8 mouse cellular contexts compared by ENCODE assay signal in the genomic region with DNA sequence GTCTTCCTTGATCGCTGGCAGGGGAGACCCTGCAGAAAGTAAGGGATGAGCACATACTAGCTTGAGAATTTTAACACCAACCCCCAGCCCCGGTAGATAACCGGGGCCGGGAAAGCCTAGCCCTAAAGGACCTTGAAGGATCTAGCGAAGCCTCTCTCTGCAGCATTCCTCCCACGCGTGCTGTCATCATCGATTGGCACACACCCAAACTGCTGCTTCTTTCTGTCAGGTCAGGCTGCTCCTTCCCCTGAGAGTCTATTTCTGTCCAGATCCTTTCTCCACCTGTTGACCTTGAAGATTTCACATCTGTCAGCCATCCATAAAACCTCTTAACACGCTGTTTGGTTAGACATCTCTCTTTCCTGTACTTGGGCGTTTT. TPM values are rescaled to one million over a fixed set of nuclear protein-coding genes. Genes with fewer than 3 reads are reported as not detected.
DNase-seq lines count a peak whose midpoint lies in the region; ATAC-seq and TF ChIP-seq lines count a peak whose summit lies in the region.

No protein-coding gene starts in this region.

- H3K27me3 ChIP-seq in kidney, embryonic 14.5 days (ENCODE audit: control insufficient read depth, insufficient read depth, low read length): no peaks in the 10 kb centered on the region
- H3K27me3 ChIP-seq in Patski: no peaks in the 10 kb centered on the region
- H3K27me3 ChIP-seq in liver, embryonic 13.5 days: no peaks in the 10 kb centered on the region; the same call in 1 of the 2 replicates
- no peaks in the 10 kb centered on the region for H3K27me3 ChIP-seq in neural tube, embryonic 14.5 days (ENCODE audit: control insufficient read depth, insufficient read depth, low read length)

- no peak for ATAC-seq in kidney, embryonic 14.5 days (ENCODE audit: low FRiP score, low TSS enrichment)
- ATAC-seq in Patski: peak; percentile 18
- ATAC-seq in erythroblast, adult 5-6 weeks (replicated peaks; ENCODE audit: low FRiP score, poor library complexity, severe bottlenecking): peak; percentile 15; the same call in 1 of the 2 replicates
- no peak for ATAC-seq in liver, embryonic 13.5 days (ENCODE audit: low read depth)
- no peak; the same call in 1 of the 2 replicates for ATAC-seq in neural tube, embryonic 14.5 days (ENCODE audit: low read depth)

- in situ Hi-C loops in Patski (cut with MboI; ENCODE audit: low pct_unique_long_range_greater_than_20kb): loop anchor here (5.0 kb wide), 1 partner anchor 227 kb away; a partner anchor contains a TSS

- H3K36me3 ChIP-seq in kidney, embryonic 14.5 days (ENCODE audit: control insufficient read depth, insufficient read depth, low read length): no peaks in the 10 kb centered on the region
- no peaks in the 10 kb centered on the region for H3K36me3 ChIP-seq in liver, embryonic 13.5 days
- H3K36me3 ChIP-seq in neural tube, embryonic 14.5 days (ENCODE audit: control insufficient read depth, insufficient read depth, low read length): no peaks in the 10 kb centered on the region

- H3K9ac ChIP-seq in kidney, embryonic 14.5 days (ENCODE audit: low read depth, low read length): peak overlapping the region; percentile 71
- H3K9ac ChIP-seq in liver, embryonic 13.5 days: peak overlapping the region; percentile 81
- H3K9ac ChIP-seq in neural tube, embryonic 14.5 days (replicated peaks; ENCODE audit: low read depth, low read length): peak overlapping the region; percentile 71

- CTCF ChIA-PET in Patski (lab: Charles Lee): interaction anchor here (1.0 to 9.8 kb wide), 3 partner anchors 14 to 99 kb away, joined by 3 to 157 read pairs (median 5); no protein-coding TSS in a partner anchor

- no peaks in the 10 kb centered on the region for H3K9me3 ChIP-seq in kidney, embryonic 14.5 days (ENCODE audit: control insufficient read depth, low read length)
- no peaks in the 10 kb centered on the region for H3K9me3 ChIP-seq in liver, embryonic 13.5 days (replicated peaks)
- no peaks in the 10 kb centered on the region for H3K9me3 ChIP-seq in neural tube, embryonic 14.5 days (ENCODE audit: control insufficient read depth, low read length)

- H3K4me3 ChIP-seq in kidney, embryonic 14.5 days (ENCODE audit: low read length): peak overlapping the region; percentile 50
- H3K4me3 ChIP-seq in liver, embryonic 13.5 days (replicated peaks): peak overlapping the region; percentile 76
- H3K4me3 ChIP-seq in neural tube, embryonic 14.5 days (ENCODE audit: low read depth, low read length): peak overlapping the region; percentile 56

- peak overlapping the region; percentile 87 for H3K4me2 ChIP-seq in kidney, embryonic 14.5 days (replicated peaks; ENCODE audit: low read depth, low read length)
- H3K4me2 ChIP-seq in liver, embryonic 13.5 days: peak overlapping the region; percentile 94
- H3K4me2 ChIP-seq in neural tube, embryonic 14.5 days (ENCODE audit: low read depth, low read length): peak overlapping the region; percentile 76

- no peak overlapping the region for H3K27ac ChIP-seq in kidney, embryonic 14.5 days (ENCODE audit: low read depth, low read length)
- peak overlapping the region; percentile 58 for H3K27ac ChIP-seq in liver, embryonic 13.5 days
- peak overlapping the region; percentile 76 for H3K27ac ChIP-seq in neural tube, embryonic 14.5 days (ENCODE audit: low read depth, low read length)

- no peak for TF ChIP-seq CTCF in Patski (IDR thresholded peaks at IDR 0.05)

- POLR2A ChIA-PET in Patski (lab: Charles Lee): no interaction called here

- peaks cover 18% of the 10 kb centered on the region for H3K4me1 ChIP-seq in kidney, embryonic 14.5 days (ENCODE audit: control insufficient read depth, insufficient read depth, low read length)
- peaks cover 49% of the 10 kb centered on the region for H3K4me1 ChIP-seq in liver, embryonic 13.5 days (replicated peaks)
- peaks cover 18% of the 10 kb centered on the region for H3K4me1 ChIP-seq in neural tube, embryonic 14.5 days (ENCODE audit: control insufficient read depth, insufficient read depth, low read length)

- no peak for DNase-seq in kidney, adult 18-20 months
- DNase-seq in Patski (ENCODE audit: low read depth, low spot score): no peak
- DNase-seq in induced T-regulatory cell, adult 2 months (ENCODE audit: low read depth): peak; percentile 61
- DNase-seq in liver, embryonic 13.5 days: no peak
- no peak for DNase-seq in thymus, postnatal 14 days

- WGBS in kidney, embryonic 14.5 days: 12% methylated on average over 10 of the region's 10 CpGs
- WGBS in liver, embryonic 13.5 days (ENCODE audit: insufficient replicate concordance): 13% methylated on average over 10 of the region's 10 CpGs
- WGBS in neural tube, embryonic 14.5 days: 21% methylated on average over 10 of the region's 10 CpGs

RNA-seq across cellular contexts. Expression of a gene that starts 0.7 kb away (rescaled TPM):
- polyA plus RNA-seq in kidney, embryonic 14.5 days (2014; fragmentation: Nextera tagmentation; extraction: Ambion mirVana): 38.0 and 43.4 TPM in 2 replicates
- 311 TPM for polyA plus RNA-seq in Patski (2021)
- 4.6 and 6.5 TPM in 2 replicates for total RNA-seq in erythroblast, adult 5-6 weeks (2015; ENCODE audit: low replicate concordance)
- total RNA-seq in erythroblast, adult 5-6 weeks (2017; ENCODE audit: low replicate concordance): 7.2 and 8.2 TPM in 2 replicates
- 22.0 and 24.0 TPM in 2 replicates for polyA plus RNA-seq in liver, embryonic 13.5 days (2015; fragmentation: Nextera tagmentation; extraction: Ambion mirVana)
- 81.8 and 99.5 TPM in 2 replicates for polyA plus RNA-seq in neural tube, embryonic 14.5 days (2014; fragmentation: Nextera tagmentation; extraction: Ambion mirVana)

Comparison
In these comparisons a context has a peak if more than half of its experiments do, and no peak if none do; other contexts are left out.
1. ATAC-seq: peak in Patski (single experiment) and erythroblast, adult 5-6 weeks (single experiment); none in kidney, embryonic 14.5 days (single experiment), liver, embryonic 13.5 days (single experiment) and neural tube, embryonic 14.5 days (single experiment).
2. Peak in every context shown above with its lines, with median percentiles within 50 percentile points of each other: H3K4me2 ChIP-seq, H3K4me3 ChIP-seq and H3K9ac ChIP-seq.